Mouse (Mus musculus): ENCODE data around the gene Slc36a3. TPM values are rescaled to one million over a fixed set of nuclear protein-coding genes. Genes with fewer than 3 reads are reported as not detected.

Gene Slc36a3
- polyA plus RNA-seq, 1 experiment: not detected

DNA sequence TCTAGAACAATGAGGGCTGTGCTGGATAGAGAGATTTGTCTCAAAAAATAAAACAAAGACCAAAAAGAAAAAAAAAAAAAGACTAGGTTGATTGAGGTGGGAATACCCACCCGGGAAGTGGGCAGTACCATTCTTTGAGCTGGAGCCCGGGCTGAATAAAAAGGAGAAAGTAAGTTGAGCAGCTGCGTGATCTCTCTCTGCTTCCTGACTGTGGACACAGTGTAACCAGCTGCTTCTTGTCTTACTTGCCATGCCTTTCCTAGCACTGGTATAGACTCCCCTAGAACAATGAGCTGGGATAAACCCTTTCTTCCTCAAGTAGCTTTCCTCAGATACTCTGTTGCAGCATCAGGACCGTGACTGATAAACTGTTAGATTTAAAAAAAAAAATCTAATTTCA lies 10.0 kb downstream of the Slc36a3 start:
- no peak for DNase-seq (ENCODE audit: low read depth)
- TF ChIP-seq POLR2A (IDR thresholded peaks at IDR 0.05; ENCODE audit: borderline replicate concordance, extremely low read depth, insufficient read depth, insufficient read length, poor library complexity, severe bottlenecking): no peak
- TF ChIP-seq CTCF (IDR thresholded peaks at IDR 0.05; ENCODE audit: borderline replicate concordance, extremely low read depth, insufficient read depth, insufficient read length): no peak

DNA sequence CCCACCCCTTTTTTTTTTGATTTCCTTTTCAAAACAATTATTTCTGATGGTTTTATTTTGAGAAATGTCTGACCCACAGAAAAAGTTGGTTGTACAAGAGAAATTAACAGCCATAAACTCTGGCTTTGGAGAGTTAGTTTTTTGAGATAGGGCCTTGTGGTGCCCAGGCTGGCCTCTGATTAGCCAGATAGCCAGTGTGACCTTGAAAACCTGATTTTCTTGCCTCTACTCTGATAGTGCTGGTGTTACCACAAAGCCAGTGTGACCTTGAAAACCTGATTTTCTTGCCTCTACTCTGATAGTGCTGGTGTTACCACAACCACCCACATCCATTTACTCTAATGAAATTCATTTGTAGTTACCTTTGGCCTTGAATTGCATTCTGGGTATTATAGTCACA lies 13.9 kb downstream of the Slc36a3 start:
- no peak for DNase-seq (ENCODE audit: low read depth)
- no peak for TF ChIP-seq POLR2A (IDR thresholded peaks at IDR 0.05; ENCODE audit: borderline replicate concordance, extremely low read depth, insufficient read depth, insufficient read length, poor library complexity, severe bottlenecking)
- TF ChIP-seq CTCF (IDR thresholded peaks at IDR 0.05; ENCODE audit: borderline replicate concordance, extremely low read depth, insufficient read depth, insufficient read length): no peak

DNA sequence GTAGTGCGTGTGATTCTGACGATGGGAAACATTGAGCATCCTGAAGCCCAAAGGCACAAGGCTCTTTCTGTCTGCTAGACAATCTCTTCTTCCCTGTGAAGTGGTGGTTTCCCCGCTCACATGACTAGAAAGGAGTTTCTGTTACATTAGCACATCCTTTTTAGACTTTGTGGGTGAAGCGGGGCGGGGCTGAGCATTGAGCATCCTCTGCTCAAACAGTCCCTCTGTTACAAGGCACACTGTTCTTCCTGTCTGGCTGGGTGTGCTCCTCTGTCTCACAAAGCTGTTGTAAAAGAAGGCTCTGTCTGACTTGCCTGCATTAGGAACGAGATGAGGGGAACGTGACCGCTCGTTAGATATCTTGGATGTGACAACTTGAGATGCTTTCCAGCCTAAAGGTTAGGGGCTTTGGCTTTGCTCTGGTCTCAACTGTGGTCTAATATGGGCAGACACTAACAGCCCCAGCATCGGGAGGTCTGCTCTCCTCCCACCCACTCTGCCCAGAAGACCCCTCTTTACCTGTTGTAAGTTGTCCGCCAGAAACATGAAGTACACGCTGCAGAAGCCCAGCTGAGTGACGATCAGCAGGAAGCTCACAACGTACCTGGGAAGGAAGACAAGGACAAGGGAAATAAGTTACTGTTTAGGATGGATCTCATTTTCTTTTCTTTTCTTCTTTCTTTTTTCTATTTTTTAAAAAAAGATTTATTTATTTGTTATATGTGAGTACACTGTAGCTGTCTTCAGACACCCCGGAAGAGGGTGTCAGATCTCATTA lies 14.5 kb downstream of the Slc36a3 start:
- TF ChIP-seq POLR2A (IDR thresholded peaks at IDR 0.05; ENCODE audit: borderline replicate concordance, extremely low read depth, insufficient read depth, insufficient read length, poor library complexity, severe bottlenecking) (no peak), CTCF (IDR thresholded peaks at IDR 0.05; ENCODE audit: borderline replicate concordance, extremely low read depth, insufficient read depth, insufficient read length) (no peak)

DNA sequence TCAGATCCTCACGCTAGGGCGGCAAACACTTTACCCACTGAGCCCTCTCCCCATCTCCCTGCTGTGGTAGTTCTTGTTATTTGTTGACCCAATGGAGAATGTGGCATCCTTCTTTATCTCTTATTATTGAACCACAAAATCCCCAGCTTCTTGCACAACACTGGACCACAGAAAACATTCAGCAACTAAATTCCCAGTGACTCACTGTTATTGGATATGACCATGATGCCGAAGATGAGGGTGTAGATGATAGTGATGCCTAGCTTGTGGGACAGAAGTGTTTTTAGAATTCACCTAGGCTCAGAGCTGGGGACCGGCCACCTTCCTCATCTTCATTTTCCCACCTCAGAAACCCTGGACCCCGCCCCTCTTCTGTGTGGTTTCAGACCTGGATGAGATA lies 16.6 kb downstream of the Slc36a3 start:
- no peak for DNase-seq (ENCODE audit: low read depth)
- no peak for TF ChIP-seq CTCF (IDR thresholded peaks at IDR 0.05; ENCODE audit: borderline replicate concordance, extremely low read depth, insufficient read depth, insufficient read length)
- no peak for TF ChIP-seq POLR2A (IDR thresholded peaks at IDR 0.05; ENCODE audit: borderline replicate concordance, extremely low read depth, insufficient read depth, insufficient read length, poor library complexity, severe bottlenecking)

More for the DNA sequence above, 14.5 kb downstream of the Slc36a3 start:
- DNase-seq (ENCODE audit: low read depth): no peak

DNA sequence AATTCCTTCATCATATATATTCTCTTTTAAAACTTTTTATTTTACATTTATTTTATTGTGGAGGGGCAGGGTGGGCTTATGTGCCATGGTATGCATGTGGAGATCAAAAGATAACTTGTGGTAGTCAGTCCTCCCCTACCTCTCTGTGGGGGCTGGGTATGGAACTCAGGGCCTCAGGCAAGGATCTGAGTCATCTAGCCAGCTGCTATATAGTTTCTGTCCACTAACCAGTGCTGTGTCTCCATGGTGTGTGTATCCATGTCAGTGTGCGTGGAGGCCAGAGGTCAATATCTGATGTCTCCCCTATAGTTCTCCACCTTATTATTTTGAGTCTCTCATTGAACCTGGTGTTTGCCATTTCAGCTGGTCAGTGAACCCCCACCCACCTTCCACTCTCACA lies 17.1 kb downstream of the Slc36a3 start:
- no peak for DNase-seq (ENCODE audit: low read depth)
- TF ChIP-seq POLR2A (IDR thresholded peaks at IDR 0.05; ENCODE audit: borderline replicate concordance, extremely low read depth, insufficient read depth, insufficient read length, poor library complexity, severe bottlenecking) (no peak), CTCF (IDR thresholded peaks at IDR 0.05; ENCODE audit: borderline replicate concordance, extremely low read depth, insufficient read depth, insufficient read length) (no peak)

DNA sequence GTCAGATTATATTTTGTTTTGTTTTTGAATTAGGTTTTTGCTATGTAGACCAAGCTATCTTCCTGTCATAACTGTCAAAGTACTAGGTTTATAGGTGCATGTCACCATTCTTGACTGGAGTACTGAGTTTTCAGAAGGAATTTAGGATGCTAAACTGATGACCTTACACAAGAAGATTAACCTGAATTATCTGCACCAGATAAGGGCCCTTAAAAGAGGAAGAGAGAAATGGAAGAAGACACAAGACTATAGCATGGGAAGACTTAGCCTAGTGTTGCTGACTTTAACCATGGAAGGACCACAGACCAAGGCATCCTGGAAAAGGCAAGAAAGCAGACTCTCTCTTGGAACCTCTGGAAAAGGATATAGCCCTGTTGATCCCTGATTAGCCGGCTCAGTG lies 18.3 kb downstream of the Slc36a3 start:
- DNase-seq (ENCODE audit: low read depth): no peak
- no peak for TF ChIP-seq POLR2A (IDR thresholded peaks at IDR 0.05; ENCODE audit: borderline replicate concordance, extremely low read depth, insufficient read depth, insufficient read length, poor library complexity, severe bottlenecking)
- TF ChIP-seq CTCF (IDR thresholded peaks at IDR 0.05; ENCODE audit: borderline replicate concordance, extremely low read depth, insufficient read depth, insufficient read length): no peak

DNA sequence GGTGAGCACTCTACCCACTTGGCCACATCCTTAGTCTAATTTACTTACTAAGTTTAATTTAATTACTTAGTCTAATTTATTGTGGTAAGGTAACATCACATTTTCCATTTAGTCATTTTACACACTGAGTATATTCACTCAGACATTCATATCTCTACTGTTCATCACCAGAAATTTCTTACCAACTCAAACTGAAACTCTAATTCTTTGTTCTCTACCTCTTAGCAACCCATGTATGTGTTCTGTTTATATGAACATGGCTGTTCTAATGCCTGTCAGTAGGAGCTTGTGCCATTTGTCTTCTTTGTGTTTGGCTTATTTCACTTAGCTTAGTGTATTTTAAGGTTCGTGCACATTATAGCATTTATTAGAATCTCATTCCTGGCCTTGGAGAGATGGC lies 19.6 kb downstream of the Slc36a3 start:
- no peak for DNase-seq (ENCODE audit: low read depth)
- TF ChIP-seq POLR2A (IDR thresholded peaks at IDR 0.05; ENCODE audit: borderline replicate concordance, extremely low read depth, insufficient read depth, insufficient read length, poor library complexity, severe bottlenecking) (no peak), CTCF (IDR thresholded peaks at IDR 0.05; ENCODE audit: borderline replicate concordance, extremely low read depth, insufficient read depth, insufficient read length) (no peak)

DNA sequence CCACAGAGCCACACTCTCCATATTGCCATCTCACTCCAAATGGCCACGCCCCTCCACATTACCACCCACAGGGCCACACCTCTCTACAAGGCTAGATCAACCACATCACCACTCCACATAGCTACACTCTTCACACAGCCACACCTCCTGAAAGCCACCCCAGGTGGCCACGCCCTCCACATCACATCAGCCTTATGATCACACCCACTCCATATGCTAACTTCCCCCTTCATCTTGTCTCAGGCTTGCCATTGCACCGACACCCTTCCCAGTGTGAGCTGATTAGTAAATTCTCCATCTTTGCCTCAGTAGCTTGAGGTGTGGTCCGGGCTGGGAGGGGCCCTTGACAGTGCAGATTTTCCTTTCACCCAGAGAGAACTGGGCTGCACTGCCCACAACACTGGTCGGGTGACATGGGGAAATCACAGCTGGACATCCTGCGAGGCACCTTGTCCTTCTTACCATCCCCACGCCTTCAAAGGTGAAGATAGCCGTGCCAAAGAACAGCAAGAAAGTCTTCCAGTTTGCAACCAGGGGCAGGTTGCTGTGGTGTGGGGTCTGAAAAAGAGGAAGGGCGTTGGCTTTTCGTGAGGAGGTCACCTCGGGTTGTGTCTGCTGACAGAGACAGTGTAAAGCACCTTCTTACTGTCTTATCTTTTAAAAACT lies 20.3 kb downstream of the Slc36a3 start:
- no peak for TF ChIP-seq POLR2A (IDR thresholded peaks at IDR 0.05; ENCODE audit: borderline replicate concordance, extremely low read depth, insufficient read depth, insufficient read length, poor library complexity, severe bottlenecking)
- TF ChIP-seq CTCF (IDR thresholded peaks at IDR 0.05; ENCODE audit: borderline replicate concordance, extremely low read depth, insufficient read depth, insufficient read length): no peak

DNA sequence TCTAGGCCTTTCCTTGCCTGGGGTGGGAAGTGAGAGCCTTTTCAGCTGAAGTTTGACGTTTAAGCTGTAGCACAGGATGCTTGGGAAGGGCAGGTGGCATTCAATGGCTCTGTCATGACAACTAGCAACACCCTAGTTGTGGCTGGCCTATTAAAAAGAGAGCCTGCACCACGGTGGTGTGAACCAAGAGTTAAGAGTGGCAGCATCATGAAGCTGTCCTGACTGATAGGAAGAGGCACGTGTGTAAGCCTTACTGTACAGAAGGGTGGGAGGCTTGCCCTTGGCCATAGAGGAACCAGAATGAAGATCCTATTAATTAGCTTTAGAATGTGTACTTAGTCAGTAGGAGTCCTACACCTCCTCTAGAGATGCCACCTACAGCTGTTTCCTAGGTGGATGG lies 23.1 kb downstream of the Slc36a3 start:
- no peak for DNase-seq (ENCODE audit: low read depth)
- TF ChIP-seq POLR2A (IDR thresholded peaks at IDR 0.05; ENCODE audit: borderline replicate concordance, extremely low read depth, insufficient read depth, insufficient read length, poor library complexity, severe bottlenecking) (no peak), CTCF (IDR thresholded peaks at IDR 0.05; ENCODE audit: borderline replicate concordance, extremely low read depth, insufficient read depth, insufficient read length) (no peak)

More for the DNA sequence above, 20.3 kb downstream of the Slc36a3 start:
- no peak for DNase-seq (ENCODE audit: low read depth)

DNA sequence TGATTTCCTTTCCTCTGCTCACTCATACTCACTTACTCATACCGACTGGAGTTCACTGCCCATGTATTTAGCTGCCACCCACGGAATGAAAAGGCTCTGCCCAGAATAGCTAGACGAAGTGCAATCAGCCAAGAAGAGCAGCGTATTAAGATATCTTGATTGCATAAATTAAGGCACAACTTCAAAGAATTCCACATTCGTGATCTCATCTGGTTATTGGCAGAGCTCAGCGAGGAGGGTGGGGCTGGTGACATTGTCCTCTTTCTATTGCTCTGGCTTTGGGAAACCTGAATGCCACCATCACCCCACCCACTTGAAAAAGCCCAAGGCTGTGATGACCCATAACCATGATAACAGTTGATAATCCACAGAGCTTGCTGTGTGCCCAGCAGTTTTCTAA lies 23.6 kb downstream of the Slc36a3 start:
- TF ChIP-seq CTCF (IDR thresholded peaks at IDR 0.05; ENCODE audit: borderline replicate concordance, extremely low read depth, insufficient read depth, insufficient read length) (no peak), POLR2A (IDR thresholded peaks at IDR 0.05; ENCODE audit: borderline replicate concordance, extremely low read depth, insufficient read depth, insufficient read length, poor library complexity, severe bottlenecking) (no peak)
- peak; percentile 55 for DNase-seq (ENCODE audit: low read depth)

DNA sequence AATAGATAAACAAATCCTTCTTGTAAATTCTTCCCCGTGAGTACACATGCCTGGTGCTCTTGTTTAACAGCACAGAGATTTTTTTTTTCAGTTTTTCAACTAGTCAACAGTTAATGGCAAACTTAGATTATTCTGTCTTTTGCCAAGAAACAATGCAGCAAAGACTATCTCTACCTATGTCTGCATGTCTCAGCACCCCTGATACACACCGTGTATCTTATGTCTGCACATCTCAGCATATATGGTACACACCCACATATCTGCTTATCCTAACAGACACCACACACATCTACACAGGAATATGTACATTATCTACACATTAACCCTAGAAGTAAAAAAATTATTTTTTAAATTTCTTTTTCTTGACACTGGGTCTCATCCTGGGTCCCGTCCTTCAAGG lies 24.8 kb downstream of the Slc36a3 start:
- no peak for DNase-seq (ENCODE audit: low read depth)
- TF ChIP-seq CTCF (IDR thresholded peaks at IDR 0.05; ENCODE audit: borderline replicate concordance, extremely low read depth, insufficient read depth, insufficient read length): no peak

DNA sequence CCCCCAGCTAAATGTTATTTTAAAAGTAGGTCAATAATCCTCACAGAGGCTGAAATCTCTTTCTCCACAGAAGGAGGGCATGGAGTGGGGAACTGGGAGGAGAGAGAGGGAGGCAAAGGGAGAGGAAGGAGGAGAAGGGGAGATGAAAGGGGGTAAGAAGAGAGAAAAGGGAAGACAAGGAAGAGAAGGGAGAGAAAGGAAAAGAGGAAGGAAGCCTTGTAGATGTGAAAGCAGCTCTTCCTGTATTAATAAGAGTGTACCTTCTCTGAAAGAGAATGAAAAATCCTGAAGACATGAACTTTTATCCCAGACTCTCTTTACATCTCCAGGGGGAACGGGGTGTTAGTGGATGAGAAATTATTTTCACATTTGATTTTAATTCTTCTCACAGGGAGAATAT lies 30.1 kb downstream of the Slc36a3 start:
- TF ChIP-seq CTCF (IDR thresholded peaks at IDR 0.05; ENCODE audit: borderline replicate concordance, extremely low read depth, insufficient read depth, insufficient read length): no peak
- no peak for TF ChIP-seq POLR2A (IDR thresholded peaks at IDR 0.05; ENCODE audit: borderline replicate concordance, extremely low read depth, insufficient read depth, insufficient read length, poor library complexity, severe bottlenecking)
- DNase-seq (ENCODE audit: low read depth): no peak

All from brain, embryonic 14.5 days (tissue).